Mouse (Mus musculus) ES-E14 (cell line): ENCODE measurements around the gene E130308A19Rik.

Source experiments
- HCFC1 ChIP-seq: IDR thresholded peaks from 2 replicates; pipeline ENCODE4 v1.6.1; 2012; ENCODE audit warnings: low read length, inconsistent platforms, borderline replicate concordance; ENCODE audit not compliant: insufficient read depth
- MAFK ChIP-seq: IDR thresholded peaks from 2 replicates; pipeline ENCODE4 v1.6.1; 2014; ENCODE audit warnings: mild to moderate bottlenecking, low read depth, low read length, inconsistent platforms; ENCODE audit not compliant: insufficient read depth
- ZC3H11A ChIP-seq: IDR thresholded peaks from 2 replicates; pipeline ENCODE4 v1.6.1; 2012; ENCODE audit warnings: low read depth, mild to moderate bottlenecking, inconsistent platforms, low read length, borderline replicate concordance
- ZNF384 ChIP-seq: IDR thresholded peaks from 2 replicates; pipeline ENCODE4 v1.6.1; 2012; ENCODE audit warnings: low read depth, low read length, inconsistent platforms

- TF ChIP-seq HCFC1, result no peak
- TF ChIP-seq ZC3H11A, result no peak
- no peak for TF ChIP-seq MAFK
- TF ChIP-seq ZNF384, result no peak
Measured at GRCm38 (mm10) chr4:59666550-59667317, 40.7 kb downstream of the E130308A19Rik start.
